Mouse (Mus musculus) kidney, postnatal 10 days (tissue): ENCODE data around the gene Ddx50.
"Not testable (repeated sequence)": the region's sequence is repeated elsewhere in the genome, so short reads cannot be mapped to it uniquely, and the experiment has no call there.

ENCODE experiments used
- DNase-seq: peaks from one replicate; pipeline ENCODE4 v3.0.0; 2021; ENCODE audit warnings: mixed read lengths

Ddx50 gene

DNA sequence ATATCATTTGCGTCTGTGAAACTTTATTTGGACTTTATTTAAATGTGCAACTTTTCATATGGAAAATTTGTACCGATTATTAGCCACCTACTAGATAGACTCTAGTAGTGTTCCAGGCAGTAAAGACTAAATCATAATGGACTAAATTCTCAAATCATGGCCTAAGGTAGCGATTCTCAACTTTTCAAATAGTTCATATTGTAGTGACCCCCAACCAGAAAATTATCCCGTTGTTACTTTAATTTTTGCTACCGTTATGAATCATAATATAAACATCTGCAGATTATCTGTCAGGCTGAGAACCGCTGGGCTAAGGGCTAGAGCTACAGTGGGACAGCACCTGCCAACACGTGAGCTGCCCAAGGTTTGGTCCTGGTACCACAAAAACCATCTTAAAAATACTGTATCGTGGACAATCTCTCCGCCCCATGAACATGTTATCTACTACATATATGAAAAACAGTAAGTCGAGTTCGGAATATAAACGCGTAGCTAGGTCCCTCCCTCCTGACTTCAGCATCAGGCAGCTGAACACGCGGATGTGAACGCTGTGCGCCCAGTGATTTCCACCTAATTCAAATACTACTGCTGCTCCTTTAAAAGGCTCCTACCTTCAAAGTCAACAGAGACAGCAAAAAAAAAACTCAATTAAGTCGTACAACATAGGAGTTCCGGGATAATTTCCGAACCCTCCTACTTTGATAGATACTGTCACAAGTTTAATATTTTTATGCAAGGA lies 49.8 kb downstream of the Ddx50 start:
- no peak for DNase-seq

DNA sequence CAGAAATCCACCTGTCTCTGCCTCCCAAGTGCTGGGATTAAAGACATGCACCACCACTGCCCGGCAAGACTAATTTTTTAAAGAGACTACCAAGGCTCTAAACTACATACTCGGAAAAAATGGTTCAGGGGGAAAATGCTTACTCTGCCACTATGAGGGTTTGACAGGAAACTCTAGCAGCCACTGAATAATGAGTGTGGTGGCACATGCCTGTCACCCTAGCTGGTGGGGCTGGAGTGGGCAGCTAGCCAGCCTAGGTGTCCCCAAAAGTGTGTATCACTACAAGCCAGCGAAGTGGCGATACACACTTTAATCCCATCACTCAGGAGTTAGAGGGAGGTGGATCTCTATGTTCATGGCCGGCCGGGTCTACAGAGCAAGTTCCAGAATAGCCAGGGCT lies 51.0 kb downstream of the Ddx50 start:
- DNase-seq: no peak

DNA sequence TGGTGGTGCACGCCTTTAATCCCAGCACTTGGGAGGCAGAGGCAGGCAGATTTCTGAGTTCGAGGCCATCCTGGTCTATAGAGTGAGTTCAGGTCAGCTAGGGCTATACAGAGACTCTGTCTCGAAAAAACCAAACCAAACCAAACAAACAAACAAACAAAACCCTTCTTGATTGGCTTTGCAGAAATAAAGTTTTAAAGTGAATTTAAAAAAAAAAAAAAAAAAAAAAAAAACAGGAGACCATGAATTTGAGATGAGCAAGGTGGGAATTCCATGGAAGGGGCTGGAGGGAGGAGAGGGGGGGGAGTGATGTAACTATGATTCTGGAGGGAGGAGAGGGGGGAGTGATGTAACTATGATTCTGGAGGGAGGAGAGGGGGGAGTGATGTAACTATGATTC lies 51.7 kb downstream of the Ddx50 start:
- DNase-seq: not testable (repeated sequence)

DNA sequence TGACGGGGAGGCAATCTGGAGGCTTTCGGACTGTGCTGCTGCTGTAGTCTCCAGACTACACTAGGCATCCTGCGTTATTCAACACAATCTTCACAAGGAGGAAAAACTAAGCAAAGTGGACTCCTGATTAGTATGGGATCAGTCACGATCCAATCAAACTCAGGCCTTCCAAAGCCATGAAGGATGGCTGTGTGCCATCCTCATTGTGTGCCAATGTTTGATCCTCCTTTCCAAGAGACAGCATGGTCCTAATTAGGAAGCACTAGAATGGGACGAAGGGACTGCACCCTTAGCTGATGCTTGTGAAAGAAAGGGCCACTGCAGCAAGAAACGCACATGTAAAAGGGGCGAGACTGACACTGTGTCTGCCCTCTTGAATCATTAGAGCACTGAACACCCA lies 58.5 kb downstream of the Ddx50 start:
- DNase-seq: no peak

DNA sequence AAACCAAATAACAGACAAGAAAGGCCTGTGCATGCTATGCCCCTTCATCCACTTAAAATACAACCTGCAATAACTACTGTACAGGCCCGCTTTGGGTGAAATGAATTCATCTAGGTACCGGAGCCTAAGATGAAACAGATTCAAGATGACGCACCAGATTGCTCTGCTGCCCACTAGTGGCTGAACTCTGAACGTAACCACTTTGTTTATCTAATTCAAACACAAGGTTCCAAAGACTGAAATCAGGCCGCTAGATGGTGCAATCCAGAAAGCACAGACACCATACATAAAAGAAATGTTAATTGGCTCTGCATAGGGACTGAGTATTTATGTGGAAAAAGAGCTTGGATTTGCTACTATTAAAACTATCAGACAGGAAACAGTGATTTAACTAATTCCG lies 60.8 kb downstream of the Ddx50 start:
- DNase-seq: peak; percentile 93

DNA sequence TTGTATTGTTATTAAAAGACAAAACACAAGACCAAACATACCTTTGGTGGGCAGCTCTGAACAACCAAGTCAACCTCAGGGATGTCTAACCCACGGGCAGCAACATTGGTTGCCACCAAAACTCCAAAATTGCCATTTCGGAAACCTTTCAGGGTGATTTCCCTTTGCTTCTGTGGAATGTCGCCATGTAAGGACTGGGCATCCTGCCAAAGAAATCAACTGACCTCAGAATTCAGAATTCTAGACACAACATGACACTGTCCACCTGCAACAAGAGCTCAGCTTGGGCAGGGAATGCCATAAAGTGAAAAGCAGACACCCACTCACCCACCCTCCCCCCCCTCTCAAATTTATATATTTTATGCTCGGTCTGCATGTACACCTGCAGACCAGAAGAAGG lies 62.4 kb downstream of the Ddx50 start:
- peak; percentile 57 for DNase-seq

DNA sequence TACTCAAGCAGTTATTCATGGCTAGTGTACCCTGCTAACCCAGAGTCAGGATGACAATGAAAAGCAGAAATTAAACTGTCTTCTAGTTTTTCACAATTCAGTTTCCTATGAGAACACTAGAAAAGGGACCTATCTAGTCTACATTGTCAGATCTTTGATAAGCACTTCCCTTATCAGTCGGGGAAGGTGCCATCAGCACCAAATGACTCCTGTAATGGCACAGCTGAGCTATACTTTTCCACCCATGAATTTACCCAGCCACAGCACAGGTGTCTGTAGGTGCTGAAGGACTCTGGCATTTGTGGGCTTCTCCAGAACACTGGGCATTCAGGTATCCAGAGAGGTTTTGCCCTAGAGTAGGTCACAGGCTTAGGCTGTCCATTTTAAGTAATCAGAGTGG lies 67.8 kb downstream of the Ddx50 start:
- no peak for DNase-seq

DNA sequence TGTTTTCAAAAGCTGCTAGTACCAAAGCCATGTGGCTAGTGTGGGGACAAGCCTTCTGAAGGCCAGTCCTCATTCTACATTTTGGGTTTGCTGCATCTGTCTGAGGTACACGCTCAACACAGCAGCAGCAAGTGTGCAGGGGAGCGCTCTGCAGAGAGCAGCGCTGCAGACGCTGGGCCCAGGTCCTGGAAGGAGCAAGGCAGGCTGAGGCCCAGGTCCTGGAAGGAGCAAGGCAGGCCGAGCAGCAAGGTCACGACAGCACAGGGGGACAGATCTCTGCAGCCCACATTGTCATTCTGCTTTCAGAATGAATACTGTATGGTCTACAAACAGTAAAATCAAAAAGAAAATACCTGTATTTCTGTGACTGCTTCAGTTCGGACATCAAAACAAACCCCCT lies 68.3 kb downstream of the Ddx50 start:
- DNase-seq: no peak

DNA sequence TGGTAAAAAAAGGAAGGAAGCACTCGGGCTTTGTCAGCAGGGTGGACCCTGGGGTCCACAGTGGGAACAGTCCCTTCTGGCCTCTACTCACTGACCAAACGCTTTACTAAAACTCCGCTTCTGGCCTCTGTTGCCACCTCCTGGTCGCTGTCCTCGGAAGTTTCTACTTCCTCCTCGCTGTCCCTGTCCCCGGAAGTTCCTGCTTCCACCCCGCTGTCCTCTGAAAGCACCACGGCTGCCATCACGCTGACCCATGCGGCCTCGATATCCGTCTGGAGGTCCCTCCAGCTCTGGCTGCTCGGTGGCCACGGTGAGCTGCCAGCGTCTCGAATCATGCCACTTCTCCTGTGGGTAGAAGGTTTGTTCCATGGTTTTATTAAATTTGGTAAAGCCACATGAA lies 68.8 kb downstream of the Ddx50 start:
- no peak for DNase-seq

DNA sequence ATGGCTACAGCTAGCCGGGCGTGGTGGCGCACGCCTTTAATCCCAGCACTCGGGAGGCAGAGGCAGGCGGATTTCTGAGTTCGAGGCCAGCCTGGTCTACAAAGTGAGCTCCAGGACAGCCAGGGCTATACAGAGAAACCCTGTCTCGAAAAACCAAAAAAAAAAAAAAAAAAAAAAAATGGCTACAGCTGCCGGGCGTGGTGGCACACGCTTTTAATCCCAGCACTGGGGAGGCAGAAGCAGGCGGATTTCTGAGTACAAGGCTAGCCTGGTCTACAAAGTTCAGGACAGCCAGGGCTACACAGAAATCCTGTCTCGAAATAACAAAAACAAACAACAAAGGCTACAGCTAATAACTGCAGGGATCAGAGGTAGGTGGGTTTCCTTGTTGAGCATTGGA lies 71.9 kb downstream of the Ddx50 start:
- DNase-seq: not testable (repeated sequence)

DNA sequence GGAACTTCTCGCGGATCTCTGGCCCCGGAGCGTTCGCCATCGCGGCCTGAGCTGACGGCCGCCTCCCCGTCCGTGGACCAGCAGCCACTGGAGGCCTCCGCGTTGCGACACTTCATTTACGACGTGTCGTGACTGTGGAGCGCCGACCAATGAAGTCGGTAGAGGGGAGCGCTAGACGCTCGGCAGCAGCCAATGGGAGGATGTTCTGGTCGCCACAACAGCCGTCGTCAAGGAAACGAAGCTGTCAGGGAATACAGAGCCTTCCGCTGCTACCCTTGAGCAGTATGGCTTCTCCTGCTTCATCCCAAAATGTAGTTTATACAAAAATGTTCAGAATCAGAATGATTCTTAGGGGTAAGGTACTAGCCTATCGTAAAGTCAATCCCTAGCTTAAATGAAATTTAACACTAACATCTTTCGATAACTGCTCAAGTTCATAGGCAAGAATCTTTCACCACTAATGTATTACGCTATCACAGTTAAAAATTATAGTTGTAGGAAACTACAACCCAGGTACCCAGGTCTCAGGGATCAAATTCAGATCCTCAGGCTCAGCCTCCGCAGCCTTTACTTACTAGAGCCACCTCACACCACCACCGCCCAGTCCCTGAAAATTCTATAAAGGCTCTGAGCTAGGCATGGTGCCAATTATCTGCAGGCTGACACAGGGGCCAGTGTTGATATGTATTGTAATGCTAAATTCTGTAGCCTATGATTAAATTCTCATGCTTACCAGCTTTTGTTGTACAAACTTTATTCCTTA lies 72.5 kb downstream of the Ddx50 start, which contains the start of gene Kif1bp:
Kif1bp (minus strand) TSS at position 120 of the 763 bp plus-strand sequence.
- DNase-seq: peak; percentile 98

DNA sequence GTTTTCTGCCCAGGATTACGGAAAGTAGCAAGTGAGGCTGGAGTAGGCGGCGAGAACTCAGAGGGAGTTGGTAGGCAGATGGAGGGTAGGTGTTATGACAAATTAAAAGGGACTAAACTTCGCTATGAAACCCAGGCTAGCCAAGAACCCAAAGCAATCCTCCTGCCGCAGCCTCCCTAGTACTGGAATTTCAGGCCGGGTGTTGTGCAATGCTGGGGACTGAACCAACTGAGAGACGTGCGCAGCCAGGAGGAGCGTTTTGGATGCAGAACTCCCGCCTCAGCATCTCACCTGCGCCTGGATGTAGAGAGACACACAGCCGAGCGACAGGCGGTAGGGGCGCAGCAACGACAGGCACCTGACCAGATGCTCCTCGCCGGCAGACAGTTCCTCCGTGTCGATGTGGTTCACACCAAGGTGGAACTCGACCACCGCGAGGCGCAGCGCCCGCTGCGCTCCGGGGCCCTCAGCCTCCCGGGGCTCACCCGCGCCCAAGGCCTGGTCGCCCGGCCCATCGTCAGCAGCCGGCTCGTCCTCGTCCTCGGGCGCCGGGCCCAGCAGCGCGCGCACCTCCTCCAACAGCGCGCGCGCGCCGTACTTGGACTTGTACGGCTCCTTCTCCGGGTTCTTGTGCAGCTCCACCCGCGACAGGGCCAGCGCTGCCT lies 73.2 kb downstream of the Ddx50 start:
- DNase-seq: no peak

DNA sequence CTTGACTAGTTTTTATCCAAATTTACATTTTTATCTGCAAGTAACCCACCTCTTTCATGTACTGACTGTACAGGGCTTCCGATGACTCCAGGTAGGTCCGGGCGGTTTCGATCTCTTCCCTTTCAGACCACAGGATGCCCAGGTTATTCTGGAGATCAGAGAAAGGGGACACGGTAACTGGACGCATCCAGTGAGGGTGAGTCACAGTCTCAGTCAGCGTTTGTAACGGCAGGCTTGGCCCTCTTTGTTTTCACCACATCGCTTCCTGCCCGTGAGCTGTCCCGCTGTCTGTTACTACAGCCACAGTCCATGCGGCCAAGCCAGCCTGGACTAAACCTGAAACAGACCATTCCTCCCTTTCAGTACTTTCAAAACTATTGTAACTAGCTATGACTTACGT lies 76.0 kb downstream of the Ddx50 start:
- DNase-seq: no peak

DNA sequence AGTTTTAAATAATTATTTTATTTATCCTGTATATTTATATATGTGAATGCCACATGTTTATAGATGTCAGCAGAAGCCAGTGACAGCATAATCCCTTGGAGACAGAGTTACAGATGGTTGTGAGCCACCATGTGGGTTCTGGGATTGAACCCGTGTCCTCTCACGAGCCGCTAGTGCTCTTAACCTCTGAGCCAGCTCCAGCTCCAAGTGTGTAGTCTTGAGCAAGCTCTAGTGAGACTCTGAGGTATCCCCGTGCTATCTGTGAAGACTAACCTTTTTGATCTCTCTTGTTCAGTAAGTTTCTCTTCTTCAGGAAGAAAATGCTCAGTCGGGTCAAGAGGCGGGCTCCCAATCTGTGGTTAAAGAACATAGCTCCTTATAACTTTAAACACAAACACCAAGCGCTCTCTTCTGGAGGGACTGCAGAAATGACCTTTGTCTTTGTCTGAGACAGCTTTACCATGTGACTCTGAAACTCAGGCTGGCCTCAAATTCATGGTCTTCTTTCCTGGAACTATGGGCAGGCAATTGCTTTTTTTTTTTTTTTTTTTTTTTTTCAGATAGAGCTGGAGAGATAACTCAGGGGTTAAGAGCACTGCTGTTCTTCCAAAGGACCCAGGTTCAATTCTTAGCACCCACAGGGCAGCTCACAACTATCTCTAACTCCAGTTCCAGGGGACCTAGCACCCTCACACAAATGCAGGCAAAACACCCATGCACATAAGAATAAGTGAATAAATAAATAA lies 80.7 kb downstream of the Ddx50 start:
- no peak for DNase-seq

DNA sequence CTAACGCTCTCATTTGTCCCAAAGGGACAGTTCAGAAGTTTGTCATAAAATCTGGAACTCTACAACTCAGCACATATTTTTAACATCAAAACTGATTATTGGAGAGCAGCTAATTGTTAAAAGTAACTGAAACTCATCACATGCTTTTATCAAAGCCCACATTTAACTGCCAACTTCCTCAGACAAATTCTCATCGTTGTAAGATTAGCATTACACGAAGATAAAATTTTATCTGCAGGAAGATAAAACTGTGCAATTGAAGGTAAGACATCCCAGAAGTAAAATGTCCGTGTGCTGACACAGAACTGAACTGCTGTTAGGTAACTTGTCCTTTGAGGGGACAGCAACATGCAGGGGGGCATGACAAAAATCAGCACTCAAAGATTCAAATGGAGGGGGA lies 82.2 kb downstream of the Ddx50 start:
- DNase-seq: no peak
